In the genomic region with DNA sequence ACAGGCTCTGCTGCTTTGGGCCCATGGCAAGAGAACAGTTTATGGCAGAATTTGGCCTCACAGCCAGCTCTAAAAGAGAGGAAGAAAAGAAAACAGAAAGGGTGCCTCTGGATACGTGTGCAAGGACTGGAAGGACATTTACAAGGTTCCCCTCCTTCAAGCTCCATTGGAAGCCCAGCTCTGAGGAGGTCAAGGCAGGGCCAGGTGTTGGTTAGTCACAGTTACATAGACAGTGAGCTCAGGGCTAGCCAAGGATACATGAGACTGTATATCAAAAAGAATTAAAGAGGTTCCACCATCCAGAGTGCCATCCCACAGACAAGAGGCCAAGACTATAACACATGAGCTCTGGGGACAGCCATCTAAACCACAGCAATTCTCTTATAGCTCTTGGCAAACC, we compare ENCODE assay signal across 22 mouse cellular contexts.
DNase-seq lines count a peak whose midpoint lies in the region; TF ChIP-seq lines count a peak whose summit lies in the region.
"Had no signal": no experiment of that assay in that cellular context is flagged by ENCODE, and none has a peak within 500 bp of the region (broad histone marks: within the 10 kb centered on the region; RNA-seq: fewer than 3 reads in every experiment).

No protein-coding gene starts in this region.

- H3K4me1 ChIP-seq in testis, adult 2 months (ENCODE audit: control insufficient read depth, insufficient read depth, low read length), result no peaks in the 10 kb centered on the region

- H3K36me3 ChIP-seq in testis, adult 2 months (ENCODE audit: control insufficient read depth, insufficient read depth, low read length), result no peaks in the 10 kb centered on the region
- H3K36me3 ChIP-seq: G1E had no signal

- no peaks in the 10 kb centered on the region for H3K27me3 ChIP-seq in testis, adult 2 months (ENCODE audit: control insufficient read depth, insufficient read depth, low read length)
- H3K27me3 ChIP-seq: CH12.LX, Patski had no signal

- no peak for TF ChIP-seq POLR2A in testis, adult 2 months (IDR thresholded peaks at IDR 0.05; ENCODE audit: control insufficient read depth, low read depth, low read length)

- DNase-seq in adrenal gland, adult 2 months, result peak; percentile 63
- no peak for DNase-seq in adrenal gland, postnatal 14 days
- DNase-seq in adrenal gland, adult 8-10 months, result peak; percentile 51
- no peak for DNase-seq in adrenal gland, postnatal 4 days (ENCODE audit: low spot score in 2 of 2)
- DNase-seq in adrenal gland, postnatal 36 days, result peak; percentile 21 to 38
- no peak for DNase-seq in adrenal gland, adult 18-20 months (ENCODE audit: low spot score in 2 of 2)
- DNase-seq in testis, postnatal 14 days (ENCODE audit: low spot score), result no peak
- DNase-seq: adrenal gland, postnatal 10 days; adrenal gland, postnatal 25 days; B cell, adult 2 months; cerebellum, adult 11 months; cerebellum, adult 11-12 months; cerebellum, adult 18-20 months; cerebellum, adult 2 months; cerebellum, adult 8-10 months; cerebellum, adult 9-10 months; cerebellum, adult 9-11 months; cerebellum, postnatal 10 days had no signal

- H3K4me3 ChIP-seq in testis, adult 2 months (ENCODE audit: control insufficient read depth, low read depth, low read length), result peak overlapping the region; percentile 80; the same call in 1 of the 2 replicates

- no peak for TF ChIP-seq CTCF in testis, adult 2 months (IDR thresholded peaks at IDR 0.05; ENCODE audit: control insufficient read depth, insufficient read depth, insufficient replicate concordance, low read depth, low read length)

- H3K27ac ChIP-seq in testis, adult 2 months (ENCODE audit: control insufficient read depth, insufficient read depth, low read depth, low read length), result no peak overlapping the region

Comparison
In these comparisons a context has a peak if more than half of its experiments do, and no peak if none do; other contexts are left out.
1. DNase-seq: peak in adrenal gland, adult 2 months (single experiment), adrenal gland, adult 8-10 months (single experiment) and adrenal gland, postnatal 36 days (2 of 2); none in adrenal gland, postnatal 14 days (single experiment), adrenal gland, postnatal 4 days (0 of 2), adrenal gland, adult 18-20 months (0 of 2) and testis, postnatal 14 days (single experiment).